Mouse (Mus musculus) thymus, postnatal 4 days (tissue): ENCODE measurements around the gene Slc22a2.
"Not testable (repeated sequence)": the region's sequence is repeated elsewhere in the genome, so short reads cannot be mapped to it uniquely, and the experiment has no call there.

Experiments
- DNase-seq: peaks from one replicate; pipeline ENCODE4 v3.0.0; 2021

Gene Slc22a2

GRCm38 (mm10) chr17:12583991-12584390, at the start of gene Slc22a2:
Gene Slc22a2, plus strand, starts transcription at chr17:12584132.
- no peak for DNase-seq

GRCm38 (mm10) chr17:12534353-12535145, 49.4 kb upstream of the Slc22a2 start:
- DNase-seq: peak; percentile 75

- no peak for DNase-seq
These were observed 21.7 kb upstream of the Slc22a2 start for GRCm38 (mm10) chr17:12562215-12562614.

GRCm38 (mm10) chr17:12564481-12565000, 19.4 kb upstream of the Slc22a2 start:
- not testable (repeated sequence) for DNase-seq

GRCm38 (mm10) chr17:12565443-12565842, 18.5 kb upstream of the Slc22a2 start:
- DNase-seq: no peak

- no peak for DNase-seq
These were observed 12.6 kb upstream of the Slc22a2 start for GRCm38 (mm10) chr17:12571316-12571715.

- DNase-seq: no peak
These were observed 11.9 kb upstream of the Slc22a2 start for GRCm38 (mm10) chr17:12571924-12572463.

GRCm38 (mm10) chr17:12575391-12575790, 8.5 kb upstream of the Slc22a2 start:
- no peak for DNase-seq

GRCm38 (mm10) chr17:12577096-12577495, 6.8 kb upstream of the Slc22a2 start:
- DNase-seq: no peak

- DNase-seq: no peak
These were observed 1.4 kb downstream of the Slc22a2 start for GRCm38 (mm10) chr17:12585366-12585765.

GRCm38 (mm10) chr17:12586966-12587365, 3.0 kb downstream of the Slc22a2 start:
- DNase-seq: no peak

- DNase-seq: no peak
These were observed 4.9 kb downstream of the Slc22a2 start for GRCm38 (mm10) chr17:12588801-12589247.

GRCm38 (mm10) chr17:12590911-12591625, 7.1 kb downstream of the Slc22a2 start:
- no peak for DNase-seq

- no peak for DNase-seq
These were observed 12.0 kb downstream of the Slc22a2 start for GRCm38 (mm10) chr17:12595846-12596515.

GRCm38 (mm10) chr17:12606634-12607033, 22.7 kb downstream of the Slc22a2 start:
- no peak for DNase-seq

- DNase-seq: no peak
These were observed 23.3 kb downstream of the Slc22a2 start for GRCm38 (mm10) chr17:12607202-12607601.

GRCm38 (mm10) chr17:12614511-12615385, 30.8 kb downstream of the Slc22a2 start:
- no peak for DNase-seq

- no peak for DNase-seq
These were observed 31.5 kb downstream of the Slc22a2 start for GRCm38 (mm10) chr17:12615429-12615828.

GRCm38 (mm10) chr17:12619641-12620040, 35.7 kb downstream of the Slc22a2 start:
- no peak for DNase-seq

GRCm38 (mm10) chr17:12627983-12628382, 44.1 kb downstream of the Slc22a2 start:
- no peak for DNase-seq

- no peak for DNase-seq
These were observed 47.2 kb downstream of the Slc22a2 start for GRCm38 (mm10) chr17:12630976-12631730.
